Mouse (Mus musculus) mouse trophoblast stem cell (cell line): ENCODE data around the gene Bgn.

ENCODE experiments used
- in situ Hi-C, 2 experiments: fragments of 300-500 bp; cut with MseI, MboI; formaldehyde crosslinking; loops; 2 replicates in 1 of 2; 3 replicates in 1 of 2; pipeline ENCODE4 v1.15.1; 2025

Bgn gene

GRCm38 (mm10) chrX:73483484-73483810, at the start of gene Bgn:
Bgn (plus strand) TSS chrX:73483602.
- in situ Hi-C loops: no loop called here

DNA sequence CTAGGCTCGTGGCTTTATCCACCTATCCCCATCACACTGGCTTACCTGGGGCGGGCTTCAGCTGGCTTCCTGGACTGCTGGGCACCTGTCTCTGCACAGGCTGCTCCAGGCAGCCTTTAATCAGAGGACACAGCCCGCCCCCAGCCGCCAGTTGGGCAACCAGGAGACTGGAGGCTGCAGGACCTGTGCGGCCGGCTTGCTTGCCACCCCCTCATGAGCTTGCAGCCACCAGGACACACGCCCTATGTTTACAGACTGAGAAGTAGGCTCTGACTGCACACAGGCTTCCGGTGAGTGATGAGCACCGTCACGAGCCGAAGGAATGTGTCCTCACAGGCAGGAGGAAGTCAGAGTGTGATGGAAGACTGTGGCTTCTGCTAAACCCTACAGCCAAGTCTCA, 48.1 kb upstream of the Bgn start, which contains the start of gene Trex2:
Gene Trex2 (minus strand): TSS at position 93 of the 400 bp plus-strand sequence.
- in situ Hi-C loops: loop anchor here (10.0 to 25.0 kb wide), 3 partner anchors 120 to 423 kb away; no protein-coding TSS in a partner anchor

DNA sequence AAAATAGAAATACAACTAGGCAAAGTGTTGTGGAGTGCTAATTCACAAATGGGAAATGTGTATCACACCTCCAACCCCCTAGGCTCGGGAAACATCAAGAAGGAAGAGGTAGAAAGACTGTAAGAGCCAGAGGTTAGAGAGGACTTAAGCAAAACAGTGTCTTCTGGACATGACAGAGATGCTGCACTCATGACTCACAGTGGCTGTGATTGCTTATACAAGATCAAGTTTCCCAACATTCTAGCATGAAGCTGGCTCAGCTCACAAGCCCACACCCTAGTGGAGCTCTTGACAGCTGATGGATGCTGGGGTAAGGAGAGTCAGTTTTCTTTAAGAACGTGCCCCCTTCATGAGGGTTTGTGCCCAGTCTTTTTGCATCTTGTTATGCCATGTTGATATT, 42.0 kb upstream of the Bgn start:
- in situ Hi-C loops: loop anchor here in 1 of 2 experiments (25.0 kb wide), 1 partner anchor 429 kb away; no protein-coding TSS in a partner anchor

DNA sequence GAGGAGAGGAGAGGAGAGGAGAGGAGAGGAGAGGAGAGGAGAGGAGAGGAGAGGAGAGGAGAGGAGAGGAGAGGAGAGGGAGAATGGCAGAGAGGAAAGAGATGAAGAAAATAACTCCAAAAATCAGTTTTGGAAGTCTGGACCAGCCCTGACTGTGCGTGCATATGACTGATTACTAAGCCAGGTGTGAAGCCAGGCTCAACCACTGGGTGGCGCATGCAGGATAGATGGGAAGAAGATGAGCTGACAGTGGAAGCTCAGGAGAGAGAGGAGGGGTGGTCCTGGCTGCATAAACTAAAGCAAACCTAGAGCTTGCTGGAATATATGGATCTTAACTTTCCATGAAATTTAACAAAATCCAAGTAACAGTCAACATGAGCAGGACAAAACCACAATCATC, 31.5 kb upstream of the Bgn start:
- in situ Hi-C loops: no loop called here

DNA sequence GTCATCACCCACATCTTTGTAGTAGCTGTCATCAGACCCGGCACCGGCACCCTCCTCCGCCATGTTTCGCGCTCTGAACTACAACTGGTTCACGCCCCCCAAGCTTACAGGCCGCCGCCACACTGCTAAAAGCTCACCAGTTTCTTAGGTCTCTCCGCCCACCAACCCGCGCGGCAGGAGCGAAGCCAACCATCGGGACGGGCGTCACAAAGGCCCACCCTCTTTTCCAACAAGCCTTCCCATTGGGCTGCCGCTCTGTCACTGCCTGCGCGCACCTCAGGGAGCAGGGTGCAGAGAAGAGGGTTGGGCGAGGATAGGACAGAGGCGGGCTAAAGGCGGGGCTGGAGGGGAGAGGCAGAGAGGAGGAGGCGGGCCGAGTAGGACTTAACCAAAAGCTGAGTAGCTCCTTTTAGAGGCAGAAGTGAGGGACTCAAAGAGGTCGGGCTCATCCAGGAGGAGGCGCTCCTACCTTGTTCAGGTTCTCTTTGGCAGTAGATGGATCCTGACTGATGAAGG, 24.5 kb upstream of the Bgn start, which contains the start of gene Haus7:
Gene Haus7 (minus strand): TSS at position 168 of the 516 bp plus-strand sequence.
- in situ Hi-C loops: no loop called here

DNA sequence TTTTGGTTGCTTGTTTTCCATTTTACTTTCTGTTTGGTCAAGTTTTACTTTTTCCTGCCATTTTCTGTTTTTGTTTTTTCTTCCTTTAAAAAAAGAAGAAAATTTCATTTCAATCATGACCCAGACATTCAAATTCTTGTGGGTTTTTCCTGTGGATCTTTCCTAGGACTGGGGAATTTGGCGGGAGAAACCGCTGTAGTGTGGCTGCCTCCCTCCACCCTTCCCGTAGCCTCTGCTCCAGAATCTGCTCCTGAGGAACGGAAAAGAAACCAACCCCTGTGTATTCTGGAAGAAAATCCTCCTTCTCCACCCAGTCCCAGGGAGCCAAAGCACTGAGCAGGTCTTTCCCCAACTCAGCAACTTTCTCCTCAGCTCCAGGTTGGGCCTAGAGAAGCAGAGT, 22.6 kb upstream of the Bgn start:
- in situ Hi-C loops: no loop called here

GRCm38 (mm10) chrX:73465483-73466186, 17.8 kb upstream of the Bgn start:
- in situ Hi-C loops: no loop called here

- in situ Hi-C loops: no loop called here
These were observed 15.8 kb upstream of the Bgn start for GRCm38 (mm10) chrX:73467446-73468241.

DNA sequence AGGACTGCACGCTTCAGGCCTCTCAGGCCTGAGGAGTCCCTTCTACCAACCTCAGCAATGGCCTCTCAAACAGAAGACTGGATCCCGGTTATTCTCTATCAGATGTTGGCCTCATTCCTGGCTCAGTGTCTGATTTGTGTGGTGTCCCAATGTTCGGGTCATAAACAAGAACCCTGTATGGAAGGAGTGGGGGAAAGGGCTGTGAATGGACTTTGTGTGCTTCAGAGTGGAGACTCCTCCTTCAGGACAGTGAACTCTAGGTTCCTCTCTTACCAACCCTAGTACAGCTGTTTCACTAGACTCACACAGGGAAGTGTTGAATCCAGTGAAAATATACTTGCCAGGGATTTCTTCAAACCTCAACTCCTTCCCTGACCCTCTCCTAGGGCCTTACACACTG, 15.1 kb upstream of the Bgn start:
- in situ Hi-C loops: no loop called here

- in situ Hi-C loops: no loop called here
These were observed 14.7 kb upstream of the Bgn start for GRCm38 (mm10) chrX:73468752-73469151.

- in situ Hi-C loops: no loop called here
These were observed 11.6 kb upstream of the Bgn start for GRCm38 (mm10) chrX:73471764-73472163.

DNA sequence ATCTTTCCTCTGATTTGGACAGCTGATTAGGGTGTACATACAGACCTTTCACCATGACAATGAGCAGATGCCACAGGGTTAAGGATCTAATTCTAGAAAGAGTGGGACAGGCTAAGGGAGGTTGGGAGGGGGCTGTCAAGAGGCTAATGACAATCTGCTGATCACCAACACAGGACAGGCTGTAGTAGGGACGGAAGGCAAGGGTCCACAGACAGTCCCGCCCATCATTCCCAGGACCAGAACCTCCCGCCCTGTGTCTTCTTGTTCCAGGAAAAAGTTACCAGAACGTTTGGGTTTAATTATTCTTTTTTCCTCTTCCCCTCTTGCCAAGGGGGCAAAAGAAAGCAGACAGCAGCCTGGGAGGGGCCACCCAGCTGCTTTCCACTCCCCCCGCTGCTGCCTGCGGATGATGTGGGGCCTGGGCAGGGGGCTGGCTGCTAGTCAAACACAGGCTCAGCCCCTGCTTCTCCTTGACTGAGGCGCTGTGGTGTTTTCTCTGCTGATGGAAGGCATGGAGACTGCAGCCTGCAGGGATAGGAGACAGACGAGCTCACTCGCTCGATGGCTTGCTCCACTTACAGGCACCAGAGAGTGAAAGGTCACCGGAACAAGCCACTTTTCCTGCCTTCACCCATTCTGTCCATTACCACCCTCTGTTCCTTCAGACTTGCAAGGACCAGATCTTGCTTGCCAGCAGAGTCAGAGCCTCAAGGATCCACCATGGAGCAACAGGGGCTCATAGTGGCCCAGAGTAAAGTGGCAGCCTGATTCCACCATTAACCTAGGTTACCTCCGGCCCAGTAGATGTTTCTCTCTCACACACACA, 8.8 kb upstream of the Bgn start:
- in situ Hi-C loops: no loop called here

DNA sequence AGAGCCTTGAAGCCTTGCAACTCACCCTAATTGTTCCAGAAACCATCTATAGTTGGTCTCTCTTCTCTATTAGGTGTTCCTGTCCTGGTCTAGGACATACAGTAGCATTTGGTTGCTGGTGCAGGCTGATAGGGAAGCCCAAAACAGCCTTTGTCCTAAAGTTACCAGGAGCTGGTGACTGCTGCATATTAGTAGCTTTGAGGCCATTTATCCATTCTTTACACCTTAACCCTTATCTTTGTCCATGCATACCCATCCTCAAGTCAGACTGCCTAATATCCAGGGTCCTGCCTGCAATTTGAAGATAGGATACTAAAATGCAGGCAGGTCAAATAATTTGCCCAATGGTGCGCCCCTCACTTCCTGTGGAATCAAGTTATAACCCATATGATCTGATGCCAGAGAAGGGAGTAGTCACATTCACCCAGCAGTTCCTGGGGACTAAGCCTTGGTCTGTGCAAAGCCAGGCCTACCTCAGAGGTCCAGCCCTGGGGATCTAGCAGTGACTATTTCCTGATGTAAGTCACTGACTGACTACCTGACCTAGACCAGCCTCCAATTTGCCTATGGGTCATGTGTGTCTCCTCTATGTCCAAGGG, 7.6 kb upstream of the Bgn start:
- in situ Hi-C loops: no loop called here

DNA sequence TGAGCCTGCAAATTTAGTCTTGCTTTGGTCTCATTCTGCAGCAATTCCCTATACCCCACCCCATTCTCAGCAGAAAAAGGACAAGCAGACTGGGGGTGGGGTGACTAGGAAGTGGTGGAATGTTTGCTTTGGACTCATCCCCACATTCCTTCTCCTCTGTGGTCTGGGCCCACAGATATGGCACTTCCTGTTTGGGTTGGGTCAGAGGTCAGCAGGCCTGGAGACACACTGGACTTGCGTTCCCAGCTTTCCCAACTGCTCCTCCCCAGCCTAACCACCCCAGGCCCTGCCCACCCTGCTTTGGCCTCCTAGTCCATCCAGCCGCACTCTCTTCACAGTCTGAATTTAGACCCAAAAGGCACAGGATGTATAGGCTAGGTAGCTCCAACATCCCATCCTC, 6.8 kb upstream of the Bgn start:
- in situ Hi-C loops: no loop called here

GRCm38 (mm10) chrX:73477500-73477899, 5.9 kb upstream of the Bgn start:
- in situ Hi-C loops: no loop called here

GRCm38 (mm10) chrX:73479656-73480055, 3.7 kb upstream of the Bgn start:
- in situ Hi-C loops: no loop called here

DNA sequence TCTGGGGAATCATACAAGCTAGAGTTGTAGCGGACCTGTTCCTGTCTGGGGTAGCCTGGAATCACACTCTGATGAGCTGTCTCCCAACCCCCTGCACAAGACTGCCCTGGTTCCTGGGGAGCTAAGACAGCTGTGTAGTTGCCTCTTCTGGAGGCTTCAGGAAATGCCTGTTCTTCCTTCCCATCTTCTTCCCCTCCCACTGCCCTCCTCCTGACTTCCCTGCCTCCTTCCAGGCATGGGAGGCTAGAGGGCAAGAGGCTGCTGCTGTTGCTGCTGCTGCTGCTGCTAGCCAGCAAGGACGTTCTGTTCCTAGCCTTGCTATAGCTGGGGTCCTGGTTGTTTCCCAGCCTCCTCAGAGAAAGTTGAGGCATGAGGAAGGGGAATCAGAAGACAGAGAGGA, 3.1 kb upstream of the Bgn start:
- in situ Hi-C loops: no loop called here

- in situ Hi-C loops: no loop called here
These were observed 539 bp upstream of the Bgn start for GRCm38 (mm10) chrX:73482643-73483483.

GRCm38 (mm10) chrX:73484076-73484475, 674 bp downstream of the Bgn start:
- in situ Hi-C loops: no loop called here

GRCm38 (mm10) chrX:73484870-73485269, 1.5 kb downstream of the Bgn start:
- in situ Hi-C loops: loop anchor here in 1 of 2 experiments (5.0 kb wide), 1 partner anchor 38 kb away; no protein-coding TSS in a partner anchor
